Mouse (Mus musculus) megakaryocyte, embryonic 14.5 days (primary cell): ENCODE measurements around the gene Btn1a1.

Experiments
- FLI1 ChIP-seq: IDR thresholded peaks from 2 replicates; pipeline ENCODE4 v1.6.1; 2012; ENCODE audit warnings: low read length, inconsistent platforms, mixed read lengths
- GATA1 ChIP-seq: IDR thresholded peaks from 3 replicates; pipeline ENCODE4 v1.6.1; 2012; ENCODE audit warnings: mixed read lengths, low read length, inconsistent platforms, borderline replicate concordance

GRCm38 (mm10) chr13:23435676-23436075 lies 30.0 kb downstream of the Btn1a1 start:
- TF ChIP-seq GATA1 (no peak), FLI1 (no peak)
